Mouse (Mus musculus) midbrain, embryonic 14.5 days (tissue): ENCODE measurements around the gene Slc23a4. TPM values are rescaled to one million over a fixed set of nuclear protein-coding genes. Genes with fewer than 3 reads are reported as not detected.

Source experiments
- ATAC-seq: fragments of 200-750 bp; cut with Nextera tagmentation; 2 replicates; pipeline ENCODE4 v1.8.0; 2017; ENCODE audit warnings: moderate number of reproducible peaks, moderate library complexity; ENCODE audit not compliant: low FRiP score, low TSS enrichment
- DNase-seq: peaks from one replicate; pipeline ENCODE4 v3.0.0-alpha.2; 2015
- H3K27ac ChIP-seq: fragments of 300-500 bp; sonication (generic); replicated peaks from 2 replicates; pipeline ENCODE4 v1.5.1; 2014; ENCODE audit warnings: mild to moderate bottlenecking, low read depth, low read length, moderate library complexity
- H3K27me3 ChIP-seq: fragments of 300-500 bp; sonication (generic); 2 replicates; pipeline ENCODE4 v1.6.1; 2014; ENCODE audit warnings: low read length, control low read depth, mixed read lengths; ENCODE audit not compliant: control insufficient read depth, insufficient read depth
- H3K36me3 ChIP-seq: fragments of 300-500 bp; sonication (generic); 2 replicates; pipeline ENCODE4 v1.6.1; 2014; ENCODE audit warnings: low read length, control low read depth; ENCODE audit not compliant: control insufficient read depth, insufficient read depth
- H3K4me1 ChIP-seq: fragments of 300-500 bp; sonication (generic); 2 replicates; pipeline ENCODE4 v1.6.1; 2014; ENCODE audit warnings: mild to moderate bottlenecking, antibody characterized with exemption, low read length, control low read depth; ENCODE audit not compliant: control insufficient read depth, insufficient read depth
- H3K4me2 ChIP-seq: fragments of 300-500 bp; sonication (generic); 2 replicates; pipeline ENCODE4 v1.6.1; 2014; ENCODE audit warnings: mild to moderate bottlenecking, low read length, moderate library complexity
- H3K4me3 ChIP-seq: fragments of 300-500 bp; sonication (generic); replicated peaks from 2 replicates; pipeline ENCODE4 v1.5.1; 2014; ENCODE audit warnings: low read depth, low read length
- H3K9ac ChIP-seq: fragments of 300-500 bp; sonication (generic); replicated peaks from 2 replicates; pipeline ENCODE4 v1.6.1; 2014; ENCODE audit warnings: mild to moderate bottlenecking, low read length, moderate library complexity
- H3K9me3 ChIP-seq: fragments of 300-500 bp; sonication (generic); 2 replicates; pipeline ENCODE4 v1.6.1; 2016; ENCODE audit warnings: low read length, control low read depth, mixed read lengths; ENCODE audit not compliant: control insufficient read depth
- WGBS: fragments of 180-500 bp; shearing (Covaris S2); extraction: QIAGEN DNeasy Blood & Tissue Kit; methylation state at CpG from one replicate; pipeline ENCODE4 v1.1.7; 2014; 5-methylcytosine and 5-hydroxymethylcytosine counted together
- polyA plus RNA-seq: library from polyadenylated mRNA; unstranded; fragments of >200 nt; fragmentation: Nextera tagmentation; extraction: Ambion mirVana; gene quantifications from 2 replicates; pipeline ENCODE4 v1.2.1, GENCODE M21; 2014

Slc23a4 gene
- polyA plus RNA-seq, 1 experiment from 2014 or later, result 0.75 TPM

- peaks cover 11% of the 10 kb centered on the region for H3K4me1 ChIP-seq
- DNase-seq (no peak), ATAC-seq (no peak)
- H3K27me3 ChIP-seq, result no peaks in the 10 kb centered on the region
- no peaks in the 10 kb centered on the region for H3K36me3 ChIP-seq
- no peak overlapping the region for H3K27ac ChIP-seq
- no peak overlapping the region for H3K4me2 ChIP-seq
- H3K9me3 ChIP-seq, result no peaks in the 10 kb centered on the region
- no peak overlapping the region for H3K9ac ChIP-seq
- 90% methylated on average over 13 of the region's 13 CpGs for WGBS
- H3K4me3 ChIP-seq, result no peak overlapping the region
Observed at GRCm38 (mm10) chr6:34913341-34914040, 74.7 kb downstream of the Slc23a4 start.

GRCm38 (mm10) chr6:34910371-34911219 lies 77.6 kb downstream of the Slc23a4 start, which contains the start of gene Wdr91:
Gene Wdr91 (minus strand): TSS chr6:34910876.
- peak within 1 kb of the TSS; percentile 69 for H3K9ac ChIP-seq
- no peaks in the 10 kb centered on the region for H3K9me3 ChIP-seq
- peak within 1 kb of the TSS; percentile 88 for H3K27ac ChIP-seq
- peaks cover 11% of the 10 kb centered on the region for H3K4me1 ChIP-seq
- H3K4me3 ChIP-seq, result peak within 1 kb of the TSS; percentile 77
- peak; percentile 97 for DNase-seq
- H3K4me2 ChIP-seq, result peak within 1 kb of the TSS; percentile 74
- ATAC-seq, result peak; percentile 96
- no peaks in the 10 kb centered on the region for H3K27me3 ChIP-seq
- WGBS, result under 1% methylated on average over 64 of the region's 64 CpGs
- H3K36me3 ChIP-seq, result peaks cover 19% of the 10 kb centered on the region

GRCm38 (mm10) chr6:34909631-34910345 lies 78.4 kb downstream of the Slc23a4 start:
- H3K27me3 ChIP-seq, result no peaks in the 10 kb centered on the region
- H3K4me3 ChIP-seq, result peak overlapping the region; percentile 77
- peaks cover 11% of the 10 kb centered on the region for H3K4me1 ChIP-seq
- DNase-seq (no peak), ATAC-seq (no peak)
- H3K9me3 ChIP-seq, result no peaks in the 10 kb centered on the region
- peak overlapping the region; percentile 74 for H3K4me2 ChIP-seq
- WGBS, result 50% methylated on average over 8 of the region's 8 CpGs
- peak overlapping the region; percentile 88; the same call in 1 of the 2 replicates for H3K27ac ChIP-seq
- H3K36me3 ChIP-seq, result peaks cover 27% of the 10 kb centered on the region
- peak overlapping the region; percentile 69 for H3K9ac ChIP-seq

DNA sequence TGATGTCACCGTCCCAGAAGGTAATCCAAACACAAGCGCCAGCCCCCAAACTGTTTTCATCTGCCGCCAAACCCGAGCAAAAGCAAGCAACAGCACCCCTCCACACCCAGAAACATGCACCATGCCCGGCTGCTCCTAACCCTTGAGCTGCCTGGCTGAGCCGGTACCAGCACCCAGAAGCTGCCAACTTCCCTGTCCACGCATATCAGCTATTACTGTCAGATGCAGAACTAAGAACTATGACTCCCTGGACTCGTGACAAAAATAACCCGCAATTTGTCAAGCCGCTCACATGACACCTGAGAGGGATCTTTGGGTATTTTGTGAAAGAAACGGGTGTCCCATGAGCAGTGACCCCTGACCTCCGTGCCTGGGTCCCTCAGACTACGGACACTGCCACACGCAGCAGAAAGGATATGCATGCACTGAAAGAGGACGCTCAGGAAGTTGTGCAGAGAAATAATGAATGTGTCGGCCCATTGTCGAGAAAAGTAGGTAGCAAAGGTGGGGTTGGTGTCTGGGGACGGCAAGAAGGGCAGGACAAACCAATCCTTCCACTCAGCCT lies 80.4 kb downstream of the Slc23a4 start:
- H3K27me3 ChIP-seq, result no peaks in the 10 kb centered on the region
- H3K27ac ChIP-seq, result no peak overlapping the region
- H3K9me3 ChIP-seq, result no peaks in the 10 kb centered on the region
- H3K4me2 ChIP-seq, result no peak overlapping the region
- no peak for DNase-seq
- no peak for ATAC-seq
- peaks cover 11% of the 10 kb centered on the region for H3K4me1 ChIP-seq
- WGBS, result 92% methylated on average over 18 of the region's 18 CpGs
- H3K9ac ChIP-seq, result no peak overlapping the region
- H3K4me3 ChIP-seq, result no peak overlapping the region
- peaks cover 45% of the 10 kb centered on the region for H3K36me3 ChIP-seq

DNA sequence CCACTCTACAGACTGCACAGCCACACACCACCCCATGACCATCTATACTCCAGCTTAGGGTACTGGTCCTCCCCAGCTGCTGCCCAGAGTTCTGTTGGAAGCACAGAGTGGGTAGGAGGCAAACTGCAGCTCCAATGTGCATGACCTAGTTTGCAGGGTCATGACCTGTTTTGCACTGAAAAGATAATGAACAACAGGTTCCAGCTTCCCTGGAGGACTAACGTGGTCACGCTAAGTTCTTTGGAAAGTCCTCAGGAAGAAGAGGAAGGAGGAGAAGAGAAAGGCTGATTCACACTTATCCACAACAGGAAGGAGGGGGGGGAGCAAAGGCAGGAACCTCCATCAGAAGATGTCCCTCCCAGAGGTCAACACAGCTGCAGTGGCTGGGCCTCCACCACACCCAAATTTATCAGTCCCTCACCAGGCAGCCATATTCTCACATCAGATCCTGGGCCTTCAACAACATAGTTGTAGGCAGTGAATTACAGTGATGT lies 81.0 kb downstream of the Slc23a4 start:
- WGBS, result 72% methylated on average over 2 of the region's 2 CpGs
- Histone ChIP-seq H3K4me1 (peaks cover 11% of the 10 kb centered on the region), H3K9me3 (no peaks in the 10 kb centered on the region), H3K9ac (no peak overlapping the region), H3K27me3 (no peaks in the 10 kb centered on the region), H3K4me2 (no peak overlapping the region), H3K36me3 (peaks cover 45% of the 10 kb centered on the region), H3K4me3 (no peak overlapping the region), H3K27ac (no peak overlapping the region)
- no peak for ATAC-seq
- no peak for DNase-seq

- ATAC-seq, result no peak
- DNase-seq, result no peak
- Histone ChIP-seq H3K36me3 (peaks cover 45% of the 10 kb centered on the region), H3K27ac (no peak overlapping the region), H3K9ac (no peak overlapping the region), H3K4me3 (no peak overlapping the region), H3K4me2 (no peak overlapping the region), H3K4me1 (peaks cover 11% of the 10 kb centered on the region), H3K27me3 (no peaks in the 10 kb centered on the region), H3K9me3 (no peaks in the 10 kb centered on the region)
- WGBS, result 97% methylated on average over 4 of the region's 4 CpGs
Observed at GRCm38 (mm10) chr6:34906661-34907060, 81.5 kb downstream of the Slc23a4 start.

DNA sequence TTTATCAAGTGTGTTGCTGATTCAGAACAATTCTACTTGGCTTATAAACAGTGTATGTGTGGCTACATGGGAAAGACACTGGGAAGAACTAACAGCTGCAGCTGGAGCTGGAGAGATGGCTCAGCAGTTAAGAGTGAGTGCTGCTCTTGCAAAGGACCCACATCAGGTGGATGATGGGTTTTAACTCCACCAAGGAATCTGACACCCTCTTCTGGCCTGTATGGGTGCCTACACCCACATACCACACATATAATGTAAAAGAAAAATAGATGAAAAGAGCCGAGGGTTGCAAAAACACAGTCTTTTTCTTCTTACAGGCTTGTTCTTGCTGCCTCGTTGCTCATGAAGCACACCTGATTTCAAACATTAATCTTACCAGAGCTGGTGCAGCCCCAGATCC lies 82.1 kb downstream of the Slc23a4 start:
- Histone ChIP-seq H3K4me2 (no peak overlapping the region), H3K27ac (no peak overlapping the region), H3K4me3 (no peak overlapping the region), H3K27me3 (no peaks in the 10 kb centered on the region), H3K9ac (no peak overlapping the region), H3K4me1 (peaks cover 11% of the 10 kb centered on the region), H3K36me3 (peaks cover 47% of the 10 kb centered on the region), H3K9me3 (no peaks in the 10 kb centered on the region)
- 88% methylated on average over 2 of the region's 2 CpGs for WGBS
- DNase-seq (no peak), ATAC-seq (no peak)

- H3K9me3 ChIP-seq, result no peaks in the 10 kb centered on the region
- no peak overlapping the region for H3K27ac ChIP-seq
- no peak overlapping the region for H3K4me3 ChIP-seq
- DNase-seq, result no peak
- no peak for ATAC-seq
- whole genome bisulfite sequencing, result 93% methylated on average over 6 of the region's 6 CpGs
- no peaks in the 10 kb centered on the region for H3K27me3 ChIP-seq
- no peak overlapping the region for H3K9ac ChIP-seq
- H3K4me1 ChIP-seq, result peaks cover 2% of the 10 kb centered on the region
- no peak overlapping the region for H3K4me2 ChIP-seq
- H3K36me3 ChIP-seq, result peaks cover 60% of the 10 kb centered on the region
Observed at GRCm38 (mm10) chr6:34904361-34904760, 83.8 kb downstream of the Slc23a4 start.
